Mouse (Mus musculus): ENCODE measurements at regions not wholly inside any gene's neighbourhood (a gene's known extent, or its start where the extent isn't known, plus 50 kb on each side); places are given as distances from the start of the nearest gene placed in this dataset.

GRCm38 (mm10) chr16:20802724-20803123 is 68.4 kb upstream of the Thpo start:
- DNase-seq (ENCODE audit: low read depth in 1 of 2, low spot score in 2 of 2): no peak

- no peak for DNase-seq (ENCODE audit: low read depth in 1 of 2, low spot score in 2 of 2)
These were observed 65.7 kb upstream of the Thpo start for GRCm38 (mm10) chr16:20800038-20800437.

DNA sequence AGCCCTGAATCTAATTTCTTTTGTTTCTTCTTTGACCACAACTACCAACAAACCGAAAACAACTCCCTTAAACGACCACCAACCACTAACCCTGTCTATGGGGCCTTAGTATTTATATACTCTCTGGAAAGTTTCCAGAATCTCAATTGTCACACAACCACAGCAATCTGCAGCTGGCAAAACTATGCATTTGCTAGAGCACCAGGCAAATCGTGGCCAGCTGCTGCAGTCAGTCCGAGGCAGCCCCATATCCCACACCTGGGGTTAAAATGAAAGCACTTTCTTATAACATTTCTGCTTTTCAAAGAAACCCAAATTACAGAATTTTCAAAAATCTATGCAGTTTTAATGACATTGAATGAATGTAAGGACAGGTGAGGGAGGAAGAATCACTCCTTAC is 63.8 kb upstream of the Thpo start:
- no peak for DNase-seq (ENCODE audit: low read depth in 1 of 2, low spot score in 2 of 2)

- no peak for DNase-seq (ENCODE audit: low read depth in 1 of 2, low spot score in 2 of 2)
These were observed 60.4 kb upstream of the Thpo start for GRCm38 (mm10) chr16:20794721-20795120.
